Mouse (Mus musculus) gastrocnemius, adult 2 months (tissue): ENCODE data around the gene Smarcd1. TPM values are rescaled to one million over a fixed set of nuclear protein-coding genes. Genes with fewer than 3 reads are reported as not detected.
A peak's percentile ranks its signal among the peaks of the same experiment; 100 is the strongest.
"Not testable (repeated sequence)": the region's sequence is repeated elsewhere in the genome, so short reads cannot be mapped to it uniquely, and the experiment has no call there.

Experiments
- DNase-seq: peaks from one replicate; pipeline ENCODE4 v3.0.0; 2022
- H3K27ac ChIP-seq: fragments of 200-600 bp; 2 replicates; pipeline ENCODE4 v1.8.1; 2022; ENCODE audit warnings: mild to moderate bottlenecking
- H3K4me3 ChIP-seq: fragments of 200-600 bp; 2 replicates; pipeline ENCODE4 v1.8.1; 2022; ENCODE audit warnings: mild to moderate bottlenecking, moderate library complexity
- CTCF ChIP-seq: fragments of 200-600 bp; IDR thresholded peaks from 2 replicates; pipeline ENCODE4 v1.8.1; 2022; ENCODE audit warnings: antibody characterized with exemption, mild to moderate bottlenecking, moderate library complexity
- intact Hi-C: fragments of 180-260 bp; cut with DNase I; formaldehyde crosslinking; loops from one replicate; pipeline ENCODE4 v1.15.1; 2025
- total RNA-seq, 2 experiments: library from RNA; stranded (reverse); gene quantifications; 2 replicates each; pipeline ENCODE4 v1.2.3; 2021

Smarcd1 gene
- total RNA-seq, 2 experiments from 2014 or later = 6.9 to 7.2 TPM

- intact Hi-C loops = no loop called here
- DNase-seq = no peak
- H3K27ac ChIP-seq = peak overlapping the region; percentile 96
- no peak for TF ChIP-seq CTCF
- peak overlapping the region; percentile 98 for H3K4me3 ChIP-seq
Observed at GRCm38 (mm10) chr15:99721921-99722743, 20.2 kb downstream of the Smarcd1 start.

DNA sequence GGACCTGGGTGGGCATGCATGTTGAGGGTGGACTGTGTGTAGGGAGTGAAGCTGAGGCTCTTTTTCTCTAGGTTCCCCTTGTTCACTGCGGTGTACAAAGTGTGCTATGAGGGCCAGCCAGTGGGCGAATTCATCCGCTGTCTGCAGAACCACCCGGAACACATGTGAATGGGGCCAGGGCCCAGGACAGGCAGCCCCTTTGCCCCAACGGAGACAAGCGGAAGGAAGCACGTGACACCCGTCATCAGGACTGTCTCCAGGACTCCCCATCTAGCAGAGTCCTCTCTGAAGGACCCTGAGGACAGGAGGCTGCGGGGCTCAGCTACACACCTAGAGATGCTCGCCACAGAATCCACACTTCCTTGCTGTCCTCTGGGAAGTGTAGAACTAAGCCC is 21.2 kb downstream of the Smarcd1 start:
- no peak for TF ChIP-seq CTCF
- Histone ChIP-seq H3K4me3 (peak overlapping the region; percentile 98), H3K27ac (peak overlapping the region; percentile 96)
- intact Hi-C loops = no loop called here
- DNase-seq = no peak

DNA sequence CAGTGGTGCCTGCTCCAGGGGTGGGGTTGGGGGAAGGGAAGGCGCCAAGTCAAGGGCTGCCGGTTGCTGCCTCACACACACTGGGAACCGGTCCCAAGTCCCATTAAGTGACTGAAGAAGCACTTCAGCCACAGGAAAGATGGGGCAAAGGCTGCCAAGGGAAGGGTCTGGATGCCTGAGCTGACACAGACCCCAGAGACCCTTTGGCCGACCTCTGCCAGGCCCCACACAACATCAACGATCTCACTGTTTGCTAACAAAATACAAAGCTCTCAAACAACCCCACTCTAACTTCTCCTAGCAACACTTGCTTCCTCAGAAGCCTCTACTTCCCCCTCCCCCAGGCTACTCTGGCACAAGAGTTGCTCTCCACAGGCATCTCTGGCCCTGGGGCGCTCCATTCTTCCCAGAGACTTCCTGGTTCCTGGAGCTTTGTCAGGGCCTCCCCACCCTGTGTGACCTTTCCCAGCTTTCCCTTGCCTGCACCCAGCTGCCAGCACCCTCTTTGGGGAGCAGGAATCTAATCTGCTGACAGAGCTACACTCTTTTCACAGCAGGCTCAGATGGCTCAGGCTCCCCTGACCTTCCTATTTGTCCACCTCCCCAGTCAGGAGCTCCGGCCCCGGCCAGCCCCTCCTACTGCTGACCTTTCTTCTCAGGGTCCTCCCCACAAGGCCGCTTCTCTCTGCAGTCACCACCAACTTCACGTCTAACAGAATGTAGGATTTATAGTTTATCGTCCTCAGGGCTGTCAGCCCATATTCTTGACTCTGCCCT is 21.8 kb downstream of the Smarcd1 start:
- DNase-seq = peak; percentile 90
- Histone ChIP-seq H3K27ac (peak overlapping the region; percentile 96), H3K4me3 (peak overlapping the region; percentile 98)
- intact Hi-C loops = no loop called here
- no peak for TF ChIP-seq CTCF

GRCm38 (mm10) chr15:99724292-99725021 is 22.5 kb downstream of the Smarcd1 start:
- intact Hi-C loops = loop anchor here (5.0 kb wide), 1 partner anchor 178 kb away; no protein-coding TSS in a partner anchor
- peak overlapping the region; percentile 98 for H3K4me3 ChIP-seq
- H3K27ac ChIP-seq = peak overlapping the region; percentile 96
- DNase-seq = peak; percentile 90
- TF ChIP-seq CTCF = peak; percentile 64

DNA sequence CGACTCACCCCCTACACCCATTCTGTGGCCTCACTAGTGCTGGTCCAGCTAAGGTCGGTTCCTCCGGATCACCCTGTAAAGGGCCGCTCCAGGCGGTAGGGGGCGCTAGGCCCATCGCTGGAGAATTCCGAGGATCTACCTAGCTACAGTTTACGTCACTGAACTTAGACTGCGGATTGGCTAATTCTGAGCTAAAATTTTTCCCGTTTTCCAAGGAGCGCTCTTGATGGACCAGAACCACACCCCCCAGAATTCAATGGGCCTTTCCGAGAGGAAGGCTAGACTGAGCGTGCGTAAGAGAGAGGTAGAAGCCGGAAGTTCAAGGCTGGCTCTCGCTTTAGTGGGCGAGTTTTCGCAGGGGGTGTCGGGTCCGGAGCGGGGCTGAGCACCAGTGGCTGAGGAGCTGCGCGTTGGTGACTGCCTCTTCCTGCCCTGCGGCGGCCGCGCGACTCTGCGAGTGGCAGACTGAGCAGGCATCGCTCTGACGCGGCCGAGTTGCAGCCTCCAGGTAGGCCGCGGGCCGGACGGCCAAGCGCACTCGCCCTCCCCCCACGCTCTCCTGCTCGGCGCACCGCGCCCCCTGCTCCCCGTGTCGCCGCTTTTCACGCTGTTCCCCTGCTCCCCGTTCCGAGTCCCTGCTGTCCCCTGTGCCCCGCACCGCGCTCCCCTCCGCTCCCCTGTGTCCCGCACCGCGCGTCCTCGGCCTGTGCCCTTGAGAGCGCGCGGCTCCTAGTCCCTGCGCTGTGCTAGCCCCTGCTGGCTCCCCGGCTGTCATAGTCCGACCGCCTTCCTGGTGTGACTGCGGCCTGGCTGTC is 23.6 kb downstream of the Smarcd1 start, which contains the start of gene Cox14:
Cox14 (plus strand) TSS at position 278 of the 815 bp plus-strand sequence.
- Histone ChIP-seq H3K4me3 (peak within 1 kb of the TSS; percentile 98), H3K27ac (peak within 1 kb of the TSS; percentile 96)
- DNase-seq = peak; percentile 94
- peak; percentile 88 for TF ChIP-seq CTCF
- intact Hi-C loops = loop anchor here (5.0 kb wide), 1 partner anchor 177 kb away; no protein-coding TSS in a partner anchor

DNA sequence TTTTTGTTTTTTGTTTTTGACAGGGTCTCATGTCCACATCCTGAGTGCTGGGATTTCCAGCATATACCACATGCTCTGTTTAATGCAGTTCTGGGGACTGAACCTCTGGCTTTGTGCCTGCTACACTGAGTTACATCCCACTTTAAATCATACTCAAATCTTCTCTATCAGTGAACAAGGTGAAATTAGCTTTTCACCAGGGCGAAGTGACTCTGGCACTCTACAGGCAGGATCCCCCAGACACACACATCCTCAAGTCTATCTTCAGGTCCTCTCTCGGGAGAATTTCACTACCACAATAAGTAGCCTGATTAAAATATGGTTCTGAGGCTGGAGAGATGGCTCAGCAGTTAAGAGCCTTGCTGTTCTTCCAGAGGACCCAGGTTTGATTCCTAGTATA is 24.6 kb downstream of the Smarcd1 start:
- no peak for DNase-seq
- Histone ChIP-seq H3K27ac (peak overlapping the region; percentile 96), H3K4me3 (peak overlapping the region; percentile 98)
- intact Hi-C loops = loop anchor here (5.0 kb wide), 1 partner anchor 176 kb away; no protein-coding TSS in a partner anchor
- no peak for TF ChIP-seq CTCF

- peak overlapping the region; percentile 98 for H3K4me3 ChIP-seq
- not testable (repeated sequence) for DNase-seq
- intact Hi-C loops = loop anchor here (5.0 kb wide), 1 partner anchor 175 kb away; no protein-coding TSS in a partner anchor
- peak overlapping the region; percentile 96; the same call in 1 of the 2 replicates for H3K27ac ChIP-seq
Observed at GRCm38 (mm10) chr15:99727039-99727438, 25.1 kb downstream of the Smarcd1 start.

- Histone ChIP-seq H3K27ac (no peak overlapping the region), H3K4me3 (peak overlapping the region; percentile 15; the same call in 1 of the 2 replicates)
- TF ChIP-seq CTCF = no peak
- DNase-seq = no peak
- intact Hi-C loops = loop anchor here (5.0 kb wide), 1 partner anchor 175 kb away; no protein-coding TSS in a partner anchor
Observed at GRCm38 (mm10) chr15:99727525-99727924, 25.6 kb downstream of the Smarcd1 start.

GRCm38 (mm10) chr15:99728211-99728610 is 26.3 kb downstream of the Smarcd1 start:
- TF ChIP-seq CTCF = no peak
- H3K4me3 ChIP-seq = no peak overlapping the region
- DNase-seq = peak; percentile 39
- H3K27ac ChIP-seq = no peak overlapping the region
- intact Hi-C loops = loop anchor here (5.0 kb wide), 1 partner anchor 174 kb away; no protein-coding TSS in a partner anchor

DNA sequence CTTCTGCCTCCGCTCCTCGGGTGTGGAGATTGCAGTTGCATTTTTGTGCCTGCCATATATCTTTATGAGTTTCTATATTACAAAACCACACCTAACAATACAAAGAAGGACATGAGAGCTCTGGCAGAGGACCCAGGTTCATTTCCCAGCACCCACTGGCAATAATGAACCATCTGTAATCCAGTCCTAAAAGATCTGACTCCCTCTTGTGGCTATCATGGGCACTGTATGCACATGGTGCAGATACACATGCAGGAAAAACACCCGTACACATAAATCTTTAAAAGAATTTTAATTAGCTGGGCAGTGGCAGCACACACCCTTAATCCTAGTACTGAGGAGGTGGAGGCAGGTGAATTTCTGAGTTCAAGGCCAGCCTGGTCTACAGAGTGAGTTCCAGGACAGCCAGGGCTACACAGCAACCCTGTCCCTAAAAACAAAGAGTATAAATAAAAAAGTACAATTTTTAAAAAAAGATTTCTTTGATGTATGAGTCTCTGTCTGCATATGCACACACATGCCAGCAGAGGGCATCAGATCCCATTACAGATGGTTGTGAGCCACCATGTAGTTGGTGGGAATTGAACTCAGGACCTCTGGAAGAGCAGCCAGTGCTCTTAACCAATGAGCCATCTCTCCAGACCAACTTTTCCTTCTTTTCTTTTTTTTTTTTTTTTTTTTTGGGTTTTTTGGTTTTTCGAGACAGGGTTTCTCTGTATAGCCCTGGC is 27.3 kb downstream of the Smarcd1 start:
- H3K27ac ChIP-seq = no peak overlapping the region
- DNase-seq = no peak
- intact Hi-C loops = loop anchor here (5.0 kb wide), 1 partner anchor 173 kb away; no protein-coding TSS in a partner anchor
- H3K4me3 ChIP-seq = no peak overlapping the region
- no peak for TF ChIP-seq CTCF

DNA sequence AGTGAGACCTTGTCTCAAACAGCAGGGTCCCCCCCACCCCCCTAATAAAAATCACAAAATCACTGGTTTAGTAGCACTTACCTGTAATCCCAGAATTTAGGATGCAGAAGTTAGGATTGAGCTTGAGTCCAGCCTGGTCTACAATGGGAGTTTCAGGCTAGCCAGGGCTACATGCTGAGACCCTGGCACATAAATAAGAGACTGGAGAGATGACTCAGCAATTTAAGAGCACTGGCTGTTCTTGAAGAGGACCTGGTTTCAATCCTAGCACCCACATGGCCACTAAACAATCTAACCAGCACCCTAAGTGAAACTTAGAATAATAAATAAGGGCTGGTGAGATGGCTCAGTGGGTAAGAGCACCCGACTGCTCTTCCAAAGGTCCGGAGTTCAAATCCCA is 29.2 kb downstream of the Smarcd1 start:
- intact Hi-C loops = no loop called here
- Histone ChIP-seq H3K27ac (no peak overlapping the region), H3K4me3 (no peak overlapping the region)
- TF ChIP-seq CTCF = no peak
- no peak for DNase-seq
